Mouse (Mus musculus): ENCODE measurements around the gene Atp11a.

GRCm38 (mm10) chr8:12767176-12767575 lies 10.4 kb downstream of the Atp11a start:
- TF ChIP-seq MXI1 (IDR thresholded peaks at IDR 0.05; ENCODE audit: low read depth, low read length) (no peak), BHLHE40 (IDR thresholded peaks at IDR 0.05; ENCODE audit: low read depth, low read length) (no peak), CTCF (conservative IDR thresholded peaks at IDR 0.05 in 1 of 2, IDR thresholded peaks at IDR 0.05 in 1 of 2; ENCODE audit: low read depth in 2 of 2, low read length in 2 of 2) (no peak), CHD1 (IDR thresholded peaks at IDR 0.05; ENCODE audit: low read depth, low read length) (no peak), POLR2A (IDR thresholded peaks at IDR 0.05; ENCODE audit: low read depth, low read length) (no peak), NRF1 (IDR thresholded peaks at IDR 0.05; ENCODE audit: low read depth, low read length) (no peak)
